Mouse (Mus musculus) thymus, adult 2 months (tissue): Measurements from ENCODE around the gene Mypn. TPM values are rescaled to one million over a fixed set of nuclear protein-coding genes. Genes with fewer than 3 reads are reported as not detected.

ENCODE experiments used
- DNase-seq: peaks from one replicate; pipeline ENCODE4 v3.0.0; 2021
- H3K27ac ChIP-seq: fragments of 200-500 bp; 2 replicates; pipeline ENCODE4 v1.5.1; 2012; ENCODE audit warnings: low read length, control low read depth; ENCODE audit not compliant: control insufficient read depth, insufficient read depth
- H3K27me3 ChIP-seq: fragments of 200-500 bp; 2 replicates; pipeline ENCODE4 v1.6.1; 2012; ENCODE audit warnings: mild to moderate bottlenecking, low read length, moderate library complexity, mixed read lengths; ENCODE audit not compliant: control insufficient read depth, insufficient read depth
- H3K36me3 ChIP-seq: fragments of 200-500 bp; 2 replicates; pipeline ENCODE4 v1.6.1; 2012; ENCODE audit warnings: mild to moderate bottlenecking, low read length, moderate library complexity; ENCODE audit not compliant: control insufficient read depth, insufficient read depth
- H3K4me1 ChIP-seq: fragments of 200-500 bp; replicated peaks from 2 replicates; pipeline ENCODE4 v1.6.1; 2012; ENCODE audit warnings: low read length; ENCODE audit not compliant: control insufficient read depth, insufficient read depth
- H3K4me3 ChIP-seq: fragments of 200-500 bp; 2 replicates; pipeline ENCODE4 v1.5.1; 2012; ENCODE audit warnings: mild to moderate bottlenecking, low read length, control low read depth, moderate library complexity; ENCODE audit not compliant: control insufficient read depth, insufficient read depth
- CTCF ChIP-seq: fragments of 200-500 bp; IDR thresholded peaks from 2 replicates; pipeline ENCODE4 v1.5.1; 2012; ENCODE audit warnings: mild to moderate bottlenecking, control low read depth, low read length, moderate library complexity, borderline replicate concordance; ENCODE audit not compliant: control insufficient read depth, poor library complexity, insufficient read depth; ENCODE audit errors: extremely low read depth
- POLR2A ChIP-seq: fragments of 200-500 bp; IDR thresholded peaks from 2 replicates; pipeline ENCODE4 v1.6.1; 2012; ENCODE audit warnings: mild to moderate bottlenecking, low read length, control low read depth, moderate library complexity; ENCODE audit not compliant: control insufficient read depth, poor library complexity, insufficient read depth; ENCODE audit errors: extremely low read depth
- WGBS: fragments of 180-500 bp; shearing (Covaris S2); methylation state at CpG from one replicate; pipeline ENCODE4 v1.1.7; 2018; 5-methylcytosine and 5-hydroxymethylcytosine counted together
- polyA plus RNA-seq: library from polyadenylated mRNA; depleted of rRNA; stranded (reverse); fragments of >200 nt; gene quantifications from 2 replicates; pipeline ENCODE4 v1.2.3, GENCODE M21; 2012

Gene Mypn
- polyA plus RNA-seq, 1 experiment: 0.98 TPM

GRCm38 (mm10) chr10:63121961-63122360, 81.8 kb downstream of the Mypn start:
- no peak overlapping the region for H3K27ac ChIP-seq
- no peak for DNase-seq
- H3K4me1 ChIP-seq: no peaks in the 10 kb centered on the region
- TF ChIP-seq CTCF: no peak
- TF ChIP-seq POLR2A: no peak
- H3K4me3 ChIP-seq: no peak overlapping the region
- no peaks in the 10 kb centered on the region for H3K27me3 ChIP-seq
- WGBS: 97% methylated on average over 14 of the region's 14 CpGs
- H3K36me3 ChIP-seq: no peaks in the 10 kb centered on the region

GRCm38 (mm10) chr10:63119916-63120315, 83.8 kb downstream of the Mypn start:
- DNase-seq: no peak
- no peaks in the 10 kb centered on the region for H3K36me3 ChIP-seq
- TF ChIP-seq CTCF (no peak), POLR2A (no peak)
- H3K4me3 ChIP-seq: no peak overlapping the region
- H3K4me1 ChIP-seq: no peaks in the 10 kb centered on the region
- no peak overlapping the region for H3K27ac ChIP-seq
- 84% methylated on average over 14 of the region's 14 CpGs for WGBS
- H3K27me3 ChIP-seq: no peaks in the 10 kb centered on the region

- Histone ChIP-seq H3K4me1 (no peaks in the 10 kb centered on the region), H3K36me3 (no peaks in the 10 kb centered on the region), H3K27ac (no peak overlapping the region), H3K27me3 (no peaks in the 10 kb centered on the region), H3K4me3 (no peak overlapping the region)
- 96% methylated on average over 8 of the region's 8 CpGs for WGBS
- DNase-seq: no peak
- TF ChIP-seq POLR2A (no peak), CTCF (no peak)
Measured at GRCm38 (mm10) chr10:63117583-63117982, 86.2 kb downstream of the Mypn start.

GRCm38 (mm10) chr10:63116376-63116775, 87.4 kb downstream of the Mypn start:
- H3K27me3 ChIP-seq: no peaks in the 10 kb centered on the region
- no peaks in the 10 kb centered on the region for H3K36me3 ChIP-seq
- H3K4me3 ChIP-seq: no peak overlapping the region
- no peak for DNase-seq
- no peak overlapping the region for H3K27ac ChIP-seq
- WGBS: 94% methylated on average over 9 of the region's 9 CpGs
- TF ChIP-seq CTCF (no peak), POLR2A (no peak)
- no peaks in the 10 kb centered on the region for H3K4me1 ChIP-seq

- Histone ChIP-seq H3K36me3 (no peaks in the 10 kb centered on the region), H3K4me3 (no peak overlapping the region), H3K27me3 (no peaks in the 10 kb centered on the region), H3K27ac (no peak overlapping the region), H3K4me1 (no peaks in the 10 kb centered on the region)
- no peak for DNase-seq
- no peak for TF ChIP-seq POLR2A
- no peak for TF ChIP-seq CTCF
- WGBS: 92% methylated on average over 15 of the region's 15 CpGs
Measured at GRCm38 (mm10) chr10:63115881-63116280, 87.9 kb downstream of the Mypn start.

GRCm38 (mm10) chr10:63113716-63114360, 89.9 kb downstream of the Mypn start:
- WGBS: 77% methylated on average over 6 of the region's 6 CpGs

More at GRCm38 (mm10) chr10:63113716-63114360, 89.9 kb downstream of the Mypn start:
- no peaks in the 10 kb centered on the region for H3K36me3 ChIP-seq
- H3K4me3 ChIP-seq: no peak overlapping the region
- DNase-seq: no peak
- no peaks in the 10 kb centered on the region for H3K4me1 ChIP-seq
- TF ChIP-seq CTCF (no peak), POLR2A (no peak)
- H3K27me3 ChIP-seq: no peaks in the 10 kb centered on the region
- no peak overlapping the region for H3K27ac ChIP-seq
